Mouse (Mus musculus) cerebellum, postnatal 4 days (tissue): ENCODE results near the gene Tigit.
A peak's percentile ranks its signal among the peaks of the same experiment; 100 is the strongest.

Source experiments
- DNase-seq, 2 experiments: peaks; one replicate each; pipeline ENCODE4 v3.0.0; 2022; ENCODE audit warnings: low spot score in 2 of 2, mixed read lengths in 1 of 2

Tigit gene

GRCm38 (mm10) chr16:43663978-43664579 lies at the start of gene Tigit:
Gene Tigit, minus strand, starts transcription at chr16:43664146.
- DNase-seq, result no peak

- no peak for DNase-seq
Observed at GRCm38 (mm10) chr16:43711361-43711760, 47.4 kb upstream of the Tigit start.

- no peak for DNase-seq
Observed at GRCm38 (mm10) chr16:43710651-43711050, 46.7 kb upstream of the Tigit start.

GRCm38 (mm10) chr16:43710134-43710475 lies 46.2 kb upstream of the Tigit start:
- no peak for DNase-seq

GRCm38 (mm10) chr16:43709432-43710133 lies 45.6 kb upstream of the Tigit start:
- DNase-seq, result no peak

- peak in 1 of 2 experiments; percentile 32 for DNase-seq
Observed at GRCm38 (mm10) chr16:43709062-43709413, 45.1 kb upstream of the Tigit start.

GRCm38 (mm10) chr16:43708335-43709061 lies 44.6 kb upstream of the Tigit start:
- no peak for DNase-seq

- no peak for DNase-seq
Observed at GRCm38 (mm10) chr16:43701765-43702504, 38.0 kb upstream of the Tigit start.

GRCm38 (mm10) chr16:43700575-43700974 lies 36.6 kb upstream of the Tigit start:
- DNase-seq, result no peak

GRCm38 (mm10) chr16:43698735-43699649 lies 35.0 kb upstream of the Tigit start:
- no peak for DNase-seq

GRCm38 (mm10) chr16:43697772-43698171 lies 33.8 kb upstream of the Tigit start:
- no peak for DNase-seq

- no peak for DNase-seq
Observed at GRCm38 (mm10) chr16:43695852-43696251, 31.9 kb upstream of the Tigit start.

- no peak for DNase-seq
Observed at GRCm38 (mm10) chr16:43694104-43694503, 30.2 kb upstream of the Tigit start.

- DNase-seq, result no peak
Observed at GRCm38 (mm10) chr16:43692611-43693010, 28.7 kb upstream of the Tigit start.

- DNase-seq, result no peak
Observed at GRCm38 (mm10) chr16:43691741-43692140, 27.8 kb upstream of the Tigit start.

GRCm38 (mm10) chr16:43690912-43691311 lies 27.0 kb upstream of the Tigit start:
- no peak for DNase-seq

- DNase-seq, result no peak
Observed at GRCm38 (mm10) chr16:43690211-43690690, 26.3 kb upstream of the Tigit start.

GRCm38 (mm10) chr16:43687968-43688367 lies 24.0 kb upstream of the Tigit start:
- no peak for DNase-seq

GRCm38 (mm10) chr16:43674400-43674799 lies 10.5 kb upstream of the Tigit start:
- no peak for DNase-seq

- no peak for DNase-seq
Observed at GRCm38 (mm10) chr16:43672697-43673096, 8.8 kb upstream of the Tigit start.

- DNase-seq, result no peak
Observed at GRCm38 (mm10) chr16:43671972-43672371, 8.0 kb upstream of the Tigit start.
